Mouse (Mus musculus): ENCODE measurements at regions not wholly inside any gene's neighbourhood (a gene's known extent, or its start where the extent isn't known, plus 50 kb on each side); places are given as distances from the start of the nearest gene placed in this dataset.

DNA sequence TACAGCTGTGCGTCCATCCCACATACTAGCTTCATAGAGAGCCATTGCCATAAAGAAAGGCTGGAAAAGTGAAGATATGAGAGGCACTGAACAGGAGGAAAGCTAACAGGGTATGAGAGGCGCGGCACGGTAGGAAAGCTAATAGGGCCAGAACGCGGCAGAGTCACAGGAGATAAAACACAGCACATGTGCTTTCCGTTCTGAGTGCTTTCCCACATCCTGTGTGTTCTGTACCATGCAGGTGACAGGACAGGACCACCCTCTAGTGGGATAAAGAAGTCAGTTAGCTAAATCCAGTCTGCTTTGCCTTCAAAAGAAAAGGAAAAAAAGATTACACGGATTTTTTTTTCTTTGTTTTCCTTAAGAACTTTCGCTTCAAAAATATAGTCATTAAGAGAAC is 224.8 kb downstream of the 1700129C05Rik start:
- Histone ChIP-seq H3K27ac (replicated peaks in 1 of 2; ENCODE audit: control insufficient read depth in 1 of 2, insufficient read depth in 1 of 2, low read depth in 2 of 2, low read length in 2 of 2) (no peak overlapping the region), H3K27me3 (ENCODE audit: control insufficient read depth, insufficient read depth, low read length) (no peaks in the 10 kb centered on the region), H3K9ac (ENCODE audit: low read length) (no peak overlapping the region), H3K4me2 (ENCODE audit: low read length) (no peak overlapping the region; the same call in 1 of the 2 replicates), H3K36me3 (ENCODE audit: control insufficient read depth, insufficient read depth, low read length) (no peaks in the 10 kb centered on the region), H3K4me1 (ENCODE audit: control insufficient read depth in 2 of 2, insufficient read depth in 2 of 2, low read length in 2 of 2) (peaks cover 0 to 2% of the 10 kb centered on the region in 2 experiments; a peak in 1 of 4 replicates), H3K4me3 (ENCODE audit: control insufficient read depth in 1 of 2, insufficient read depth in 1 of 2, low read depth in 1 of 2, low read length in 2 of 2) (no peak overlapping the region), H3K9me3 (ENCODE audit: control insufficient read depth, low read length) (no peaks in the 10 kb centered on the region)
- no peak for ATAC-seq (ENCODE audit: insufficient number of reproducible peaks, insufficient read depth, low FRiP score, low read depth)
- 60% methylated on average over 9 of the region's 9 CpGs for WGBS

DNA sequence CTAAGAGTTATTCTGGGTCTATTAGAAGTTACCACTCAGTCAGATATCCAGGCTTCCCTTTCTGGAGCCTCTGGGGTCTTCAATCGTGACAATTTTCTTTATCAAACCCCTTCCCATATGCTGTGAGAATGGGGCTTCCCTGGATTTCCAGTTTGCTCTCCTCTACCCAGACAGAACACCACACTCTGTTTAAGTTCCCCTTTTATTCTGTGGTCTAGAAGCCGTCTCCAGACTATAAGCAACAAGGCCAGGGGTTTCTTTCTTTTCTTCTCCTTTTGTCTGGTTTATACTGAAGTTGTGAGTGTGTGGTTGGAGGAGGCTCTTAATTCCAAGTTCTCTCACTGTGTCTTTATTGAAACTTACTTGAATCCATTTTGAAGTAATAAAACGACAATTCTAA is 225.5 kb downstream of the 1700129C05Rik start:
- Histone ChIP-seq H3K4me1 (ENCODE audit: control insufficient read depth in 2 of 2, insufficient read depth in 2 of 2, low read length in 2 of 2) (peaks cover 0 to 2% of the 10 kb centered on the region in 2 experiments; a peak in 1 of 4 replicates), H3K9ac (ENCODE audit: low read length) (no peak overlapping the region), H3K36me3 (ENCODE audit: control insufficient read depth, insufficient read depth, low read length) (no peaks in the 10 kb centered on the region), H3K27ac (replicated peaks in 1 of 2; ENCODE audit: control insufficient read depth in 1 of 2, insufficient read depth in 1 of 2, low read depth in 2 of 2, low read length in 2 of 2) (no peak overlapping the region), H3K4me3 (ENCODE audit: control insufficient read depth in 1 of 2, insufficient read depth in 1 of 2, low read depth in 1 of 2, low read length in 2 of 2) (no peak overlapping the region), H3K27me3 (ENCODE audit: control insufficient read depth, insufficient read depth, low read length) (no peaks in the 10 kb centered on the region), H3K9me3 (ENCODE audit: control insufficient read depth, low read length) (no peaks in the 10 kb centered on the region), H3K4me2 (ENCODE audit: low read length) (no peak overlapping the region)
- no peak for ATAC-seq (ENCODE audit: insufficient number of reproducible peaks, insufficient read depth, low FRiP score, low read depth)
- 77% methylated on average over 3 of the region's 3 CpGs for WGBS

DNA sequence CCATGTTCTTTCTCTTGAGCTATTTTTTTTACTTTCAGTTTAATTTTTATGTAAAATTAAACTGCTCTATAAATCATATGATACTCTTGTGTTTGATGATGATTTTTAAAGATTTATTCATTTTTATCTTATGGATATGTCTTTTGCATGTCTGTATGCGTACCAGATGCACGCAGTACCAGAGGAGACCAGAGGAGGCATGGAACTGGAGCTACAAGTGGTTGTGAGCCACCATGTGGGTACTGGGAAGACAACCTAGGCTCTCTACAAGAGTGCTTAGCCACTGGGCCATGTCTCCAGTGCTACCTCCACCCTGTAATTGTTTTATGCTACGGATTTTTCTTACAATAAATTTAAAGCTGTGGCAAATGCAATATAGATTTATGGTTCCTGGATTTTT is 227.8 kb downstream of the 1700129C05Rik start:
- Histone ChIP-seq H3K4me3 (ENCODE audit: control insufficient read depth in 1 of 2, insufficient read depth in 1 of 2, low read depth in 1 of 2, low read length in 2 of 2) (no peak overlapping the region), H3K36me3 (ENCODE audit: control insufficient read depth, insufficient read depth, low read length) (no peaks in the 10 kb centered on the region), H3K4me1 (ENCODE audit: control insufficient read depth in 2 of 2, insufficient read depth in 2 of 2, low read length in 2 of 2) (peaks cover 0 to 2% of the 10 kb centered on the region in 2 experiments; a peak in 1 of 4 replicates), H3K9ac (ENCODE audit: low read length) (no peak overlapping the region), H3K27me3 (ENCODE audit: control insufficient read depth, insufficient read depth, low read length) (no peaks in the 10 kb centered on the region), H3K4me2 (ENCODE audit: low read length) (no peak overlapping the region), H3K9me3 (ENCODE audit: control insufficient read depth, low read length) (0 out of 2 replicates have a peak, but pooled peaks cover 3% of the 10 kb centered on the region), H3K27ac (replicated peaks in 1 of 2; ENCODE audit: control insufficient read depth in 1 of 2, insufficient read depth in 1 of 2, low read depth in 2 of 2, low read length in 2 of 2) (no peak overlapping the region)
- 87% methylated on average over 3 of the region's 3 CpGs for WGBS
- ATAC-seq (ENCODE audit: insufficient number of reproducible peaks, insufficient read depth, low FRiP score, low read depth): no peak

DNA sequence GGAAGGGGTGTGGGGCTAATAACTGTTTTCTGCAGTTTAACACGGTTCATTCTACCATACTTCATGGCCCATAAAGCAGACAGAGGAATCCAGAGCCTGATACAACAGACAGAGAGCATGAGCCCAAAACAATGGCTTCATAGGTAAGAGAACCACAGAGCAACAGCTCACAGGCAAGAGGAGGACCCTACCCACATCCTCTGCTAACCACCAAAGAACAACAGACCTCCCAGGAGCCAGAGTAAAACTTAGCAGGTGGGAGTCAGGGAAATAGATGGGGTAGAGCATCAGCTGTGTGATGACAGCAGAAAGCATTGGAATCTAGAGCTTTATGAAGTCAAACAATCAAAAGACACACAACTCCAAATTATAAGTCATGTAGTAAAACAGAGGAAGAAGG is 231.8 kb downstream of the 1700129C05Rik start:
- H3K4me1 ChIP-seq (ENCODE audit: control insufficient read depth in 2 of 2, insufficient read depth in 2 of 2, low read length in 2 of 2): no peaks in the 10 kb centered on the region
- H3K27me3 ChIP-seq (ENCODE audit: control insufficient read depth, insufficient read depth, low read length): no peaks in the 10 kb centered on the region
- H3K9ac ChIP-seq (ENCODE audit: low read length): no peak overlapping the region
- H3K4me2 ChIP-seq (ENCODE audit: low read length): no peak overlapping the region
- 0 out of 2 replicates have a peak, but pooled peaks cover 3% of the 10 kb centered on the region for H3K9me3 ChIP-seq (ENCODE audit: control insufficient read depth, low read length)
- no peak overlapping the region for H3K4me3 ChIP-seq (ENCODE audit: control insufficient read depth in 1 of 2, insufficient read depth in 1 of 2, low read depth in 1 of 2, low read length in 2 of 2)
- ATAC-seq (ENCODE audit: insufficient number of reproducible peaks, insufficient read depth, low FRiP score, low read depth): no peak
- no peak overlapping the region for H3K27ac ChIP-seq (replicated peaks in 1 of 2; ENCODE audit: control insufficient read depth in 1 of 2, insufficient read depth in 1 of 2, low read depth in 2 of 2, low read length in 2 of 2)
- H3K36me3 ChIP-seq (ENCODE audit: control insufficient read depth, insufficient read depth, low read length): no peaks in the 10 kb centered on the region
- 95% methylated on average over 1 of the region's 1 CpGs for WGBS

DNA sequence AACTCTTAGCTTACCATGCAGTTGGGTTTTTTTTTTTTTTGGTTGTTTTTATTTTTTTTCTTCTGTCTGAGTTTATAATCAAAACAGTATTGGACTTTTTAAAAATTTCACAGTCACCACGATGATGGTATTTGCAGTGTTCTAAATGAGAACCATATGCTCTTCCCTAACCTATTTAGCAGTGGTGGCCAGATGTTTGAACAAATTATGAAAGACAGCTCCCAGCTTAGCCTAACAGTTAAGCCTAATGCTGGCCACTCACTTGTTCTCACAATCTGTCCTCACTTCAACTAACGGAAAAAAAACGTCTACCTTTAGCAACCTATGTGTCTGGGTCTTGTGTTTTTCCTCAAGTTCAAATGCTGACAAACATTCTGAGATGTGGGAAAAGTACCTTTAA is 234.8 kb downstream of the 1700129C05Rik start:
- Histone ChIP-seq H3K4me3 (ENCODE audit: control insufficient read depth in 1 of 2, insufficient read depth in 1 of 2, low read depth in 1 of 2, low read length in 2 of 2) (no peak overlapping the region), H3K9ac (ENCODE audit: low read length) (no peak overlapping the region), H3K27me3 (ENCODE audit: control insufficient read depth, insufficient read depth, low read length) (no peaks in the 10 kb centered on the region), H3K36me3 (ENCODE audit: control insufficient read depth, insufficient read depth, low read length) (no peaks in the 10 kb centered on the region), H3K9me3 (ENCODE audit: control insufficient read depth, low read length) (0 out of 2 replicates have a peak, but pooled peaks cover 3% of the 10 kb centered on the region), H3K27ac (replicated peaks in 1 of 2; ENCODE audit: control insufficient read depth in 1 of 2, insufficient read depth in 1 of 2, low read depth in 2 of 2, low read length in 2 of 2) (no peak overlapping the region), H3K4me2 (ENCODE audit: low read length) (no peak overlapping the region), H3K4me1 (ENCODE audit: control insufficient read depth in 2 of 2, insufficient read depth in 2 of 2, low read length in 2 of 2) (no peaks in the 10 kb centered on the region)
- ATAC-seq (ENCODE audit: insufficient number of reproducible peaks, insufficient read depth, low FRiP score, low read depth): no peak
- 64% methylated on average over 3 of the region's 3 CpGs for WGBS

DNA sequence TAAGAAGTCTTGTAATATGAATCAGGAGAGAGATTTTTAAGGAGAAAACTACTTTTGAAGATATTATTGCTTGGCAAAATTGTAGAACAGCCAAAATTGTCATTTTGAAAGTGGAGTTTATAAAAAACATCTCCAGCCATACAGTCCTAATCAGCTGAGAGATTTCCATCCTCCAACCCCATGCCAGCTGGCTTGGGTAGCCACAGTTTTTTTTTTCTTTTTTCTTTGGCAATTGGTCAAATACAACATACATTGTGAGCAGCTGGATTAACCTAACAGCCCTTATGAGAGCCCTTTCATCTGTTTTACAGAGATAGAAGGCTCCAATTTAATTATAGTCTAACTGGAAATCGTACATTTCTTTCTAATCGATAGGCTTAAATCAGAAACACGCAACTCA is 235.3 kb downstream of the 1700129C05Rik start:
- H3K9me3 ChIP-seq (ENCODE audit: control insufficient read depth, low read length): 0 out of 2 replicates have a peak, but pooled peaks cover 3% of the 10 kb centered on the region
- ATAC-seq (ENCODE audit: insufficient number of reproducible peaks, insufficient read depth, low FRiP score, low read depth): no peak
- no peak overlapping the region for H3K4me2 ChIP-seq (ENCODE audit: low read length)
- WGBS: 73% methylated on average over 3 of the region's 3 CpGs
- no peak overlapping the region for H3K9ac ChIP-seq (ENCODE audit: low read length)
- no peaks in the 10 kb centered on the region for H3K36me3 ChIP-seq (ENCODE audit: control insufficient read depth, insufficient read depth, low read length)
- H3K27me3 ChIP-seq (ENCODE audit: control insufficient read depth, insufficient read depth, low read length): no peaks in the 10 kb centered on the region
- H3K4me1 ChIP-seq (ENCODE audit: control insufficient read depth in 2 of 2, insufficient read depth in 2 of 2, low read length in 2 of 2): no peaks in the 10 kb centered on the region
- no peak overlapping the region for H3K27ac ChIP-seq (replicated peaks in 1 of 2; ENCODE audit: control insufficient read depth in 1 of 2, insufficient read depth in 1 of 2, low read depth in 2 of 2, low read length in 2 of 2)
- H3K4me3 ChIP-seq (ENCODE audit: control insufficient read depth in 1 of 2, insufficient read depth in 1 of 2, low read depth in 1 of 2, low read length in 2 of 2): no peak overlapping the region

DNA sequence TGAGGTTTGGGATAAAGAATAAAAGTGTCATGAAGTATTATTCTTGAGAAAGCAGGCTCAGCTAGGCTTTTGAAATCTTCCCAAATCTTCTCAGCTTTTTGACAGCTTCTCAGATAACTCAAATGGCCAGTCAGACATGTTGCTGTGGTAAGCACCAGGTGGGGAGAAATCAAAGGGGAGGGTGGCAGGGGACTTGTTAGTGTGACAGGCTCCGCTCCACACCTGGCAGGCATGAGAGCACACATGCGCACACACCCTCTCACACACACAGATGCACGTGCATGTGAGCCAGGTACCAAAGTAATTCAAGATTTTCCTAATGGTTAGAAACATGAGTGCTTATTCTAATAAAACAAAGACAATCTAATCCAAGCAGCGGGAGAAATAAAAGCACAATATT is 236.1 kb downstream of the 1700129C05Rik start:
- Histone ChIP-seq H3K27me3 (ENCODE audit: control insufficient read depth, insufficient read depth, low read length) (no peaks in the 10 kb centered on the region), H3K27ac (replicated peaks in 1 of 2; ENCODE audit: control insufficient read depth in 1 of 2, insufficient read depth in 1 of 2, low read depth in 2 of 2, low read length in 2 of 2) (no peak overlapping the region), H3K9me3 (ENCODE audit: control insufficient read depth, low read length) (0 out of 2 replicates have a peak, but pooled peaks cover 3% of the 10 kb centered on the region), H3K9ac (ENCODE audit: low read length) (no peak overlapping the region), H3K4me3 (ENCODE audit: control insufficient read depth in 1 of 2, insufficient read depth in 1 of 2, low read depth in 1 of 2, low read length in 2 of 2) (no peak overlapping the region), H3K36me3 (ENCODE audit: control insufficient read depth, insufficient read depth, low read length) (no peaks in the 10 kb centered on the region), H3K4me1 (ENCODE audit: control insufficient read depth in 2 of 2, insufficient read depth in 2 of 2, low read length in 2 of 2) (no peaks in the 10 kb centered on the region), H3K4me2 (ENCODE audit: low read length) (no peak overlapping the region)
- WGBS: 82% methylated on average over 4 of the region's 4 CpGs
- ATAC-seq (ENCODE audit: insufficient number of reproducible peaks, insufficient read depth, low FRiP score, low read depth): no peak
